8 mouse cellular contexts compared by ENCODE assay signal in genomic region chr2:178264389-178264788, GRCm38 (mm10).
DNase-seq lines count a peak whose midpoint lies in the region; ATAC-seq lines count a peak whose summit lies in the region.

No protein-coding gene starts in this region.

- ATAC-seq in monocyte, adult 5-6 weeks (replicated peaks; ENCODE audit: insufficient number of reproducible peaks, low FRiP score, low TSS enrichment, poor library complexity, severe bottlenecking), result no peak

- peak; percentile 89 for DNase-seq in adrenal gland, postnatal 14 days
- peak; percentile 89 for DNase-seq in embryo, embryonic 10 days (ENCODE audit: low spot score)
- DNase-seq in gastrocnemius, postnatal 25 days, result peak; percentile 36
- peak; percentile 13 for DNase-seq in induced T-regulatory cell, adult 2 months (ENCODE audit: low read depth)
- DNase-seq in left cerebral cortex, adult 18-20 months (ENCODE audit: low spot score in 2 of 2), result peak; percentile 94 to 98
- DNase-seq in lung, postnatal 36 days, result peak; percentile 78
- DNase-seq in right cerebral cortex, postnatal 14 days, result peak; percentile 93

Comparison
In these comparisons a context has a peak if more than half of its experiments do, and no peak if none do; other contexts are left out.
1. DNase-seq: peak in every context shown above with its lines; median percentile 96 in left cerebral cortex, adult 18-20 months; 93 in right cerebral cortex, postnatal 14 days; 89 in adrenal gland, postnatal 14 days; 89 in embryo, embryonic 10 days; 78 in lung, postnatal 36 days; 36 in gastrocnemius, postnatal 25 days; 13 in induced T-regulatory cell, adult 2 months.